Mouse (Mus musculus) intestine, postnatal 0 days (tissue): ENCODE results near the gene Stat5a. TPM values are rescaled to one million over a fixed set of nuclear protein-coding genes. Genes with fewer than 3 reads are reported as not detected.

Experiments
- ATAC-seq: fragments of 200-750 bp; cut with Nextera tagmentation; 2 replicates; pipeline ENCODE4 v1.8.0; 2017; ENCODE audit warnings: mild to moderate bottlenecking, moderate TSS enrichment, moderate library complexity
- H3K27ac ChIP-seq: fragments of 300-500 bp; sonication (generic); 2 replicates; pipeline ENCODE4 v1.5.1; 2014; ENCODE audit warnings: mild to moderate bottlenecking, low read depth, low read length, moderate library complexity
- H3K27me3 ChIP-seq: fragments of 300-500 bp; sonication (generic); replicated peaks from 2 replicates; pipeline ENCODE4 v1.6.1; 2014; ENCODE audit warnings: low read length, mixed read lengths; ENCODE audit not compliant: control insufficient read depth, insufficient read depth
- H3K36me3 ChIP-seq: fragments of 300-500 bp; sonication (generic); 2 replicates; pipeline ENCODE4 v1.6.1; 2014; ENCODE audit warnings: mild to moderate bottlenecking, moderate library complexity; ENCODE audit not compliant: control insufficient read depth, insufficient read depth
- H3K4me1 ChIP-seq: fragments of 300-500 bp; sonication (generic); replicated peaks from 2 replicates; pipeline ENCODE4 v1.6.1; 2014; ENCODE audit warnings: antibody characterized with exemption, low read length, mixed read lengths; ENCODE audit not compliant: control insufficient read depth, insufficient read depth
- H3K4me2 ChIP-seq: fragments of 300-500 bp; sonication (generic); replicated peaks from 2 replicates; pipeline ENCODE4 v1.6.1; 2014; ENCODE audit warnings: low read depth, mild to moderate bottlenecking, moderate library complexity
- H3K4me3 ChIP-seq: fragments of 300-500 bp; sonication (generic); 2 replicates; pipeline ENCODE4 v1.5.1; 2014; ENCODE audit warnings: low read depth, low read length
- H3K9ac ChIP-seq: fragments of 300-500 bp; sonication (generic); 2 replicates; pipeline ENCODE4 v1.6.1; 2014; ENCODE audit warnings: mild to moderate bottlenecking, low read depth, low read length
- H3K9me3 ChIP-seq: fragments of 300-500 bp; sonication (generic); 2 replicates; pipeline ENCODE4 v1.6.1; 2016; ENCODE audit warnings: mixed run types; ENCODE audit not compliant: control insufficient read depth
- CTCF ChIP-seq: sonication (generic); IDR thresholded peaks from 2 replicates; pipeline ENCODE4 v1.5.1; 2016; ENCODE audit warnings: low read depth, mild to moderate bottlenecking, control low read depth, antibody characterized with exemption, moderate library complexity
- WGBS: fragments of 180-500 bp; shearing (Covaris S2); extraction: QIAGEN DNeasy Blood & Tissue Kit; methylation state at CpG from one replicate; pipeline ENCODE4 v1.1.7; 2014; 5-methylcytosine and 5-hydroxymethylcytosine counted together
- polyA plus RNA-seq: library from polyadenylated mRNA; unstranded; fragments of >200 nt; fragmentation: Nextera tagmentation; extraction: Ambion mirVana; gene quantifications from 2 replicates; pipeline ENCODE4 v1.2.1, GENCODE M21; 2015

The Stat5a gene
- polyA plus RNA-seq, 1 experiment from 2014 or later = 4.8 TPM

DNA sequence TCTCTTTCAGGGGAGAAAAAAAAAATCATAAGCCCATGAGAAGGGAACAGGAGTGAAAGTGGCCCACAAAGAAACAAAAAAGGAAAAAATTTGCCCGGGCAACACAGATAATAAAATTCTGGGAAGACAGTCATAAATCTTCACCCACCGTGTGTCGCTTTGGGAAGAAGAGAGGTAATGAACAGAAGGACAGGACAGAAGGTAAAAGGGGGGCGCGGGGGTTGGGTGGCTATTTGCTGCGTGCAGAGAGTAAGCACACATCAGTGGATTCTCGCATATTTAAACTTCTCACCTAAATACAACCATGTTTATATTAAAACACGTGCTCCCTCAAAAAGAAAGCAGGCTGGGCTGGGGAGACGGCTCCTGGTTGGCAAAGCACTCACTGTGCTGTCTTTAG, 41.8 kb upstream of the Stat5a start:
- Histone ChIP-seq H3K4me3 (no peak overlapping the region), H3K9me3 (no peaks in the 10 kb centered on the region), H3K27ac (no peak overlapping the region), H3K9ac (no peak overlapping the region), H3K4me1 (no peaks in the 10 kb centered on the region; the same call in 1 of the 2 replicates), H3K4me2 (no peak overlapping the region), H3K36me3 (no peaks in the 10 kb centered on the region), H3K27me3 (no peaks in the 10 kb centered on the region)
- ATAC-seq = no peak
- no peak for TF ChIP-seq CTCF
- 51% methylated on average over 9 of the region's 9 CpGs for WGBS

DNA sequence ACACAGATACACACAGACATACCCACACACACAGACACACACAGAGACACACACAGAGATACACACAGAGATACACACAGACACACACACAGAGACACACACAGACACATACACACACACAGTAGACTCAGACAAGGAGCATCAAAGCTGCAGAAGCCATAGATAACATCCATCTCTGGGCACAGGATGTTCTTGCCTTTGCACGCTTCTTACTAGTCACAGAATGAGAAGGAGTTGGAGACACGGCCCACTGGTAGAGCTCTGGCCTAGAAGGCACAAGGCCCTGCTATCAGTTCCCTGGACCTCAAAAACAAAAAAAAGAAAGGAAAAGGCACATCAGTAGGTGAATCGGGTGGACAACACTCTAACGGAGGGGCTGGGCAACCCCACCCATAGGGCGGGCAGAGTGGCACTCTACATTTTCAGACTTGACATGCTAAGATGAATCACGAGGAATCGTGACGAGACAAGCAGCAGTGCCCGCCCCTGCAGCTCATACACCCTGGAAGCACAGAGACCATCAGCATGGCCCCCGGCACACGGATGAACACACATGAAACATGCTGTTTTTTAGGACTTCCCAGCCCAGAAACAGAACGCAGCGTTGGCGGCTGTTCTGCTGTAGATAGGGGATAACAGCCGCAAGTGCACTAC, 40.7 kb upstream of the Stat5a start:
- 86% methylated on average over 15 of the region's 15 CpGs for WGBS
- no peak for TF ChIP-seq CTCF
- H3K36me3 ChIP-seq = no peaks in the 10 kb centered on the region
- no peak overlapping the region for H3K4me3 ChIP-seq
- ATAC-seq = no peak
- H3K27ac ChIP-seq = no peak overlapping the region
- H3K9ac ChIP-seq = no peak overlapping the region
- no peaks in the 10 kb centered on the region for H3K9me3 ChIP-seq
- no peak overlapping the region for H3K4me2 ChIP-seq
- no peaks in the 10 kb centered on the region; the same call in 1 of the 2 replicates for H3K4me1 ChIP-seq
- no peaks in the 10 kb centered on the region for H3K27me3 ChIP-seq

DNA sequence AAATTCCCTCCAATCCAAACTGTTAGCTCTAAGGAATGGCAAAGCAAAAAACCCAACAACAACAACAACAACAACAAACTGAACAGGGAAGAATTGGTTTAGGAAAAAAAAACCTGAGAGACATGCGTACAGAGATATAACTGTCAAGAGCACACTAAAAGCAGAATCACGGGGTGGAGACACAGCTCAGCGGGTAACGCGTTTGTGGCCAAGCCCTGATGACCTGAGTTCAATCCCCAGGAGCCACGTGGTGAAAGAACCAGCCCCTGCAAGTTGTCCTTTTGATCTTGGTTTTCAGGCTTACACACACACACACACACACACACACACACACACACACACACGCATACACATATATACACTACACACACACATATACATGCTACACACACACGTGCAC, 40.1 kb upstream of the Stat5a start:
- H3K27ac ChIP-seq = no peak overlapping the region
- H3K4me1 ChIP-seq = no peaks in the 10 kb centered on the region; the same call in 1 of the 2 replicates
- no peaks in the 10 kb centered on the region for H3K27me3 ChIP-seq
- H3K4me2 ChIP-seq = no peak overlapping the region
- H3K4me3 ChIP-seq = no peak overlapping the region
- ATAC-seq = no peak
- H3K9me3 ChIP-seq = no peaks in the 10 kb centered on the region
- H3K36me3 ChIP-seq = no peaks in the 10 kb centered on the region
- no peak overlapping the region for H3K9ac ChIP-seq
- no peak for TF ChIP-seq CTCF
- WGBS = 60% methylated on average over 8 of the region's 8 CpGs

DNA sequence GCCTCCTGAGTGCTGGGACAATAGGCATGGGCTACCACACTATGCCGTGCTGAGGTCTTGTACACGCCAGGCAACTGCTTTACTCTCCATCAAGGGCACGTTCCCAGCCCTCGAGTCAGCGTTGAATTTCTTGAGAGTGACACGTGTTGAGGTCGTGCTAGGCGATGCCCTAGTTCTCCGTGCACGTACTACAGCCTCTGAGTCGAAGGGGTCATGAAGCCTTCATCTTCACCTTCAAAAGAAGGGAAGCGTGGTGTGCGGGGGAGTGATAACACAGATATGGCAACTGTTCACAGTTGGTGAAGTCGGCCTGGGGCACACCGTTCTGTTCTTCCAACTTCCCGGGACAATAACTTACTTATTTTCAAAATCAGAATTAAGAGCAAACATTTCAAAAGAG, 39.5 kb upstream of the Stat5a start:
- no peak for TF ChIP-seq CTCF
- H3K36me3 ChIP-seq = no peaks in the 10 kb centered on the region
- ATAC-seq = no peak
- H3K4me2 ChIP-seq = no peak overlapping the region
- no peaks in the 10 kb centered on the region for H3K27me3 ChIP-seq
- H3K27ac ChIP-seq = no peak overlapping the region
- no peaks in the 10 kb centered on the region for H3K9me3 ChIP-seq
- H3K4me3 ChIP-seq = no peak overlapping the region
- WGBS = 90% methylated on average over 16 of the region's 16 CpGs
- H3K9ac ChIP-seq = no peak overlapping the region
- H3K4me1 ChIP-seq = no peaks in the 10 kb centered on the region; the same call in 1 of the 2 replicates

DNA sequence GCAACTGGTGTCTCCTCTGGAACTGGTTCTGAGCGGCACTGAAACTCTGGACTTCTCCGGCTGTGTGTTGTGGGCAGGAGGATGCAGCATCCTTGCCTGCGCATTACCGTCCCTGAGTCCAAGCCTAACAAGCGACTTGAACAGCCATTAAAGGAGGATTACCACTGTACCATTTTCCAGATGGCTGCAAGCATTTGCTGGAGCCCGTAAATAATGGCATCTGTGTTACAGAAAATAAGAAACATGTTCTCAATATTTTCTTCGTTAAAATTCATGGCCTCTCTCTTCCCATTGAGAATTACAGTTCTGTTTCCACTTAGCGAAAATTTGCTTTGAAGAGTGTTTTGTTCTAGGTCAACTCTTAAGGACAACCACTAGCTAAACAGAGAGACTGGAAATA, 39.1 kb upstream of the Stat5a start:
- Histone ChIP-seq H3K4me3 (no peak overlapping the region), H3K4me2 (no peak overlapping the region), H3K9me3 (no peaks in the 10 kb centered on the region), H3K4me1 (no peaks in the 10 kb centered on the region; the same call in 1 of the 2 replicates), H3K9ac (no peak overlapping the region), H3K27me3 (no peaks in the 10 kb centered on the region), H3K36me3 (no peaks in the 10 kb centered on the region), H3K27ac (no peak overlapping the region)
- TF ChIP-seq CTCF = no peak
- ATAC-seq = no peak
- 91% methylated on average over 8 of the region's 8 CpGs for WGBS

DNA sequence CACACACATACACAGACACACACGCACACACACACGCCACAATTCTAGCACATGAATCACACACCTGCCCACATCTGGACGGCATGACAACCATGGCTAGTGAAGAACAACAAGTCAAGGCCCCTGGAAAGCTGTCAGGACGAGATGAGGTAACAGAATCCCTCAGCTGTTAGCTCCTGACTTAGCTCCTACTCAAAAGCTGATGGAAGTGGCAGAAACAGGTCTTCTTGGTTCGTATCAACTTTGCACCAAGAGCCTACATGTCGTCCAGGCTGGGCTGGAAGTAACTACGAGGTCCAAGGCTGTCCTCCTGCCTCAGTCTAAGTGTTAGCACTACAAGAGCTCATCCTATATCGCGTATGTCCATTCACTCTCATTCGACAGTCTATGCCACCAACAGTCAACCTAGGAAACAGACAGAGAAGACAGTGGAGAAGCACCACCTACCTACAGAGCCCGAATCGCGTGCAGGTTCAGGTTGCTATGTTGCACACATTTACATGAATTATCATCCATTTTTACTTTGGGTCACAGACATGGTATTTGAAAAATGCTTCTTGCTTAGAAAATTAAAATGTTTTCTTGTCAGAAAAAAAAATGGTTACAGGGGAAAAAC, 37.4 kb upstream of the Stat5a start:
- Histone ChIP-seq H3K9me3 (no peaks in the 10 kb centered on the region), H3K9ac (no peak overlapping the region), H3K27me3 (no peaks in the 10 kb centered on the region), H3K4me1 (no peaks in the 10 kb centered on the region), H3K4me2 (no peak overlapping the region), H3K36me3 (no peaks in the 10 kb centered on the region), H3K27ac (no peak overlapping the region), H3K4me3 (no peak overlapping the region)
- 89% methylated on average over 13 of the region's 13 CpGs for WGBS
- no peak for ATAC-seq
- TF ChIP-seq CTCF = no peak
